Mouse (Mus musculus): ENCODE results near the gene Des.

GRCm38 (mm10) chr1:75344291-75345035, 15.7 kb upstream of the Des start:
- TF ChIP-seq POLR2A (IDR thresholded peaks at IDR 0.05; ENCODE audit: low read depth, low read length) (no peak), CTCF (IDR thresholded peaks at IDR 0.05; ENCODE audit: extremely low read depth, insufficient read length, insufficient replicate concordance, low read depth, low read length) (0 out of 2 replicates have a peak, but pooled peaks have one; percentile 2)

Data from small intestine, adult 2 months (tissue).